Mouse (Mus musculus) embryonic facial prominence, embryonic 15.5 days (tissue): ENCODE results near the gene Gm5741. TPM values are rescaled to one million over a fixed set of nuclear protein-coding genes. Genes with fewer than 3 reads are reported as not detected.

Experiments
- ATAC-seq: fragments of 200-750 bp; cut with Nextera tagmentation; 2 replicates; pipeline ENCODE4 v1.8.0; 2017; ENCODE audit warnings: low read depth, moderate TSS enrichment; ENCODE audit not compliant: insufficient number of reproducible peaks, low FRiP score, low TSS enrichment
- H3K27ac ChIP-seq: fragments of 300-500 bp; sonication (generic); replicated peaks from 2 replicates; pipeline ENCODE4 v1.5.1; 2015; ENCODE audit warnings: mild to moderate bottlenecking, inconsistent platforms
- H3K27me3 ChIP-seq: fragments of 300-500 bp; sonication (generic); 2 replicates; pipeline ENCODE4 v1.6.1; 2015; ENCODE audit warnings: inconsistent platforms
- H3K36me3 ChIP-seq: fragments of 300-500 bp; sonication (generic); 2 replicates; pipeline ENCODE4 v1.6.1; 2015; ENCODE audit warnings: mild to moderate bottlenecking, inconsistent platforms
- H3K4me1 ChIP-seq: fragments of 300-500 bp; sonication (generic); 2 replicates; pipeline ENCODE4 v1.6.1; 2015; ENCODE audit warnings: inconsistent platforms
- H3K4me2 ChIP-seq: fragments of 300-500 bp; sonication (generic); replicated peaks from 2 replicates; pipeline ENCODE4 v1.6.1; 2015; ENCODE audit warnings: mild to moderate bottlenecking, inconsistent platforms
- H3K4me3 ChIP-seq: fragments of 300-500 bp; sonication (generic); replicated peaks from 2 replicates; pipeline ENCODE4 v1.5.1; 2015; ENCODE audit warnings: mild to moderate bottlenecking, inconsistent platforms
- H3K9ac ChIP-seq: fragments of 300-500 bp; sonication (generic); 2 replicates; pipeline ENCODE4 v1.6.1; 2015; ENCODE audit warnings: inconsistent platforms
- H3K9me3 ChIP-seq: fragments of 300-500 bp; sonication (generic); replicated peaks from 2 replicates; pipeline ENCODE4 v1.6.1; 2016; ENCODE audit warnings: inconsistent platforms
- WGBS: fragments of 180-500 bp; shearing (Covaris S2); methylation state at CpG from one replicate; pipeline ENCODE4 v1.1.7; 2015; 5-methylcytosine and 5-hydroxymethylcytosine counted together
- polyA plus RNA-seq: library from polyadenylated mRNA; unstranded; fragments of >200 nt; fragmentation: Nextera tagmentation; extraction: Ambion mirVana; gene quantifications from 2 replicates; pipeline ENCODE4 v1.2.1, GENCODE M21; 2015

Gm5741 gene
- polyA plus RNA-seq, 1 experiment from 2014 or later, result 0.65 TPM

DNA sequence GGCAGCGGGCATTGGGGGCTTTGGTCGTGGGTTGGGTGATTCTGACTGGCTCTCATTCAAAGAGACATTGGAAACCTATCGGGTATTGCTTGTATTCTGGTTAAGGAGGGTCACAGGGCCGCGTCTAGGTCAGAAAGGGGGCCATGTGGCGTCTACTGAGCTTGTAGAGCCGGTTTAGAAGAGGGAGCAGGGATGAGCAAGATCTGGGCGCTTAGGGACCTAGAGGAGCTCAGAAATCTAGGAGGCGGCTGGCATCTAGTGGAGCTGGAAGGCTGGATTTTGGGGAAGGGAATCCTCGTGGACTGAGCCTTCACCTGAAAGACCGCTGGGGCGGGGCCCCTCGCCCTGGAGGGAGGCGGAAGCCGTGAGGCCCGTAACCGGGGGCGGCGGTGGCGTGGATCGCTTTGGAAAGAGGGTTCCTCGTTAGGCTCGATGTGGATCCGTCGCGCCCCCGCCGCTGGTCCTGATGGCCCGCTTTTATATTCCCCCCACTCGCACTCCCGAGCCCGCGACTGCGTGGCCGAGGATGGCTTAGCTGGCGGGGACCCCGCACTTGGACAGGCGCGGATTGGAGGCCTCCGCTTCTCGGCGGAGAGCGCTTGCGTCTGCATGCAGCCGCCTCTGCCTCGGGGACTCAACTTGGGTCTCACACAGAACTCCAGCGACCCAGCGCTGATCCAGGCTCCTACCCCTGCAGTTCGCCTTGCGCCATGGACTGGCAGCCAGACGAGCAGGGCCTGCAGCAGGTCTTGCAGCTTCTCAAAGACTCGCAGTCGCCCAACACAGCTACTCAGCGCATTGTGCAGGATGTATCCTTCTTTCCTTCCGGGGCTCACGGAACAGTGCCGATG, 29.9 kb downstream of the Gm5741 start:
- peak overlapping the region; percentile 82 for H3K4me3 ChIP-seq
- under 1% methylated on average over 57 of the region's 57 CpGs for WGBS
- H3K27me3 ChIP-seq, result no peaks in the 10 kb centered on the region
- peak overlapping the region; percentile 100 for H3K27ac ChIP-seq
- H3K4me2 ChIP-seq, result peak overlapping the region; percentile 87
- no peak for ATAC-seq
- H3K4me1 ChIP-seq, result peaks cover 29% of the 10 kb centered on the region
- H3K9ac ChIP-seq, result peak overlapping the region; percentile 89
- peaks cover 31% of the 10 kb centered on the region for H3K36me3 ChIP-seq
- H3K9me3 ChIP-seq, result no peaks in the 10 kb centered on the region

GRCm38 (mm10) chr8:85037366-85037680, 30.5 kb downstream of the Gm5741 start:
- Histone ChIP-seq H3K4me3 (peak overlapping the region; percentile 82), H3K9ac (peak overlapping the region; percentile 89), H3K4me1 (peaks cover 29% of the 10 kb centered on the region), H3K4me2 (peak overlapping the region; percentile 87), H3K9me3 (no peaks in the 10 kb centered on the region), H3K27me3 (no peaks in the 10 kb centered on the region), H3K36me3 (peaks cover 35% of the 10 kb centered on the region), H3K27ac (peak overlapping the region; percentile 100)
- 1% methylated on average over 14 of the region's 14 CpGs for WGBS
- ATAC-seq, result peak; percentile 68

GRCm38 (mm10) chr8:85036718-85037365, 30.9 kb downstream of the Gm5741 start, which contains the start of gene Tnpo2:
Gene Tnpo2, plus strand, starts transcription at chr8:85036915.
- Histone ChIP-seq H3K9ac (peak within 1 kb of the TSS; percentile 89), H3K4me2 (peak within 1 kb of the TSS; percentile 87), H3K4me1 (peaks cover 29% of the 10 kb centered on the region), H3K9me3 (no peaks in the 10 kb centered on the region), H3K36me3 (peaks cover 37% of the 10 kb centered on the region), H3K4me3 (peak within 1 kb of the TSS; percentile 82), H3K27ac (peak within 1 kb of the TSS; percentile 100), H3K27me3 (no peaks in the 10 kb centered on the region)
- WGBS, result under 1% methylated on average over 58 of the region's 59 CpGs
- peak; percentile 92 for ATAC-seq

DNA sequence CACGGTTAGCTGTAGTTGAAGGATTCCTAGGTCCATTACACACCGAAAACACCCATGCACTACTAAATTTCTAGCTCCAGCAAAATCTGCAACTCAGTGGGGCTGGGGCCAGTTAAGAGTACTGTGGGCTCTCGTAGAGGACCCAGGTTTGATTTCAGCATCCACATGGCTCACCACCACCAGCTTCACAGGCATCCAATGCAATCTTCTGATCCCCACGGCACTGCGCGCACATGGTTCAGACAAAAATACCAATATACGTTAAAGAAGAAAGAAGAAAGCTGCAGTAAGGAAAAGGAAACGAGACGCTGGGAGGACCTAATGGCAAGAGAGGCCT, 31.4 kb downstream of the Gm5741 start:
- H3K36me3 ChIP-seq, result peaks cover 37% of the 10 kb centered on the region
- H3K27me3 ChIP-seq, result no peaks in the 10 kb centered on the region
- ATAC-seq, result peak; percentile 9; the same call in 1 of the 2 replicates
- H3K4me3 ChIP-seq, result peak overlapping the region; percentile 82
- peak overlapping the region; percentile 66 for H3K9ac ChIP-seq
- WGBS, result under 1% methylated on average over 9 of the region's 9 CpGs
- peak overlapping the region; percentile 100 for H3K27ac ChIP-seq
- peaks cover 28% of the 10 kb centered on the region for H3K4me1 ChIP-seq
- H3K4me2 ChIP-seq, result peak overlapping the region; percentile 87
- no peaks in the 10 kb centered on the region for H3K9me3 ChIP-seq

DNA sequence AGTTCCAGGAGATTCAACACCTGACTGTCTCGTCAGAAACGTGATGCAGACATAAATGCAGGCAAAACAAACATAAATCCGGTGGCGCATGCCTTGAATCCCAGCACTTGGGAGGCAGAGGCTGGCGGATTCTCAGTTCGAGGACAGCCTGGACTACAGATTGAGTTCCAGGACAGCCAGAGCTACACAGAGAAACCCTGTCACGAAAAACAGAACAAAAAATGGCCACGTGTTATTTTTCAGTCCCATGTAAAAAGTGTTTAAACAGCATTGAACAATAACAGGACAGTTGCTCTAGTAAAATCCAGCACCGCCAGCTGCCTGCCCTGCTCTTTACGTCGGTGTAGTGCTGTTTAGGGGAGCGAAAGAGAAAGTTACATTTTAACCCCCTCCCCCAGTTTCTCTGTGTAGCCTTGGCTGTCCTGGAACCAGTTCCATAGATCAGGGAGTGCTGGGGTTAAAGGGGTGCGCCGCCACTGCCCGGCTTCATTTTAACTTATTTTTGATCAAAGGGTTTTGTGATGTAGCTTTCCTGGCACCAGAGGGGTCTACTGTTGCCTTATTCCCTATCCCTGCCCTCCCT, 32.0 kb downstream of the Gm5741 start:
- H3K27me3 ChIP-seq, result no peaks in the 10 kb centered on the region
- under 1% methylated on average over 15 of the region's 15 CpGs for WGBS
- 0 out of 2 replicates have a peak, but pooled peaks have one; percentile 2 for ATAC-seq
- no peaks in the 10 kb centered on the region for H3K9me3 ChIP-seq
- H3K4me1 ChIP-seq, result peaks cover 26% of the 10 kb centered on the region
- H3K9ac ChIP-seq, result peak overlapping the region; percentile 66
- H3K4me3 ChIP-seq, result peak overlapping the region; percentile 82
- H3K4me2 ChIP-seq, result peak overlapping the region; percentile 87
- peaks cover 36% of the 10 kb centered on the region for H3K36me3 ChIP-seq
- H3K27ac ChIP-seq, result peak overlapping the region; percentile 100

GRCm38 (mm10) chr8:85035165-85035727, 32.5 kb downstream of the Gm5741 start:
- ATAC-seq, result no peak

DNA sequence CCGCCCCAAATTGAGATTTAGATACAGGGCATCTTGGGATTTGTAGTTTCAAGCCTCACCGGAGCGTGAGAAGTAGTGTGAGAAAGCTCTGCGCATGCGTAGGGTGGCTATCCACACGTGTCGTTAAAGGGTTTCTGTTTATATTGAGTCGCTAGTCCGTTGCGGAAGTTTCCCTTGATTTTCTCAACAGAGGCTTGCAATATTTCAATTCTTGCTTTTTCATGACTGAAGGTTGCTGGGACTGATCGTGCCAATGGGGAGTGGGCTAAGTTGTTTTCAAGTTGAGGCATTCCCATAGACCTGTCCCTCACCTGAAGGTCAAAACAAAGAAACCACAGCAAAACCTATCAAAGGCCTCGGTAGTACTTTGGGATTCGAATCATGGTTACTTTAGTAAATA, 33.0 kb downstream of the Gm5741 start:
- H3K9ac ChIP-seq, result 0 out of 2 replicates have a peak overlapping the region, but pooled peaks have one; percentile 66
- peaks cover 39% of the 10 kb centered on the region for H3K36me3 ChIP-seq
- H3K4me3 ChIP-seq, result peak overlapping the region; percentile 82
- peak overlapping the region; percentile 100 for H3K27ac ChIP-seq
- peaks cover 26% of the 10 kb centered on the region for H3K4me1 ChIP-seq
- ATAC-seq, result no peak
- H3K9me3 ChIP-seq, result no peaks in the 10 kb centered on the region
- WGBS, result 3% methylated on average over 13 of the region's 13 CpGs
- H3K27me3 ChIP-seq, result no peaks in the 10 kb centered on the region
- H3K4me2 ChIP-seq, result peak overlapping the region; percentile 87

More at GRCm38 (mm10) chr8:85035165-85035727, 32.5 kb downstream of the Gm5741 start:
- WGBS, result 4% methylated on average over 12 of the region's 12 CpGs
- Histone ChIP-seq H3K9ac (peak overlapping the region; percentile 66), H3K27ac (peak overlapping the region; percentile 100), H3K36me3 (peaks cover 35% of the 10 kb centered on the region), H3K4me1 (peaks cover 26% of the 10 kb centered on the region), H3K27me3 (no peaks in the 10 kb centered on the region), H3K9me3 (no peaks in the 10 kb centered on the region), H3K4me3 (peak overlapping the region; percentile 82), H3K4me2 (peak overlapping the region; percentile 87)

GRCm38 (mm10) chr8:85033867-85034266, 33.9 kb downstream of the Gm5741 start:
- Histone ChIP-seq H3K4me2 (no peak overlapping the region), H3K9me3 (no peaks in the 10 kb centered on the region), H3K4me1 (peaks cover 27% of the 10 kb centered on the region), H3K27me3 (no peaks in the 10 kb centered on the region), H3K36me3 (peaks cover 46% of the 10 kb centered on the region), H3K4me3 (no peak overlapping the region), H3K27ac (0 out of 2 replicates have a peak overlapping the region, but pooled peaks have one; percentile 28), H3K9ac (no peak overlapping the region)
- no peak for ATAC-seq
- WGBS, result 52% methylated on average over 1 of the region's 1 CpGs

- Histone ChIP-seq H3K4me3 (no peak overlapping the region), H3K27me3 (no peaks in the 10 kb centered on the region), H3K27ac (no peak overlapping the region), H3K9me3 (no peaks in the 10 kb centered on the region), H3K9ac (no peak overlapping the region), H3K4me2 (no peak overlapping the region), H3K4me1 (peaks cover 29% of the 10 kb centered on the region), H3K36me3 (peaks cover 46% of the 10 kb centered on the region)
- 80% methylated on average over 4 of the region's 4 CpGs for WGBS
- ATAC-seq, result no peak
These were observed 35.0 kb downstream of the Gm5741 start for GRCm38 (mm10) chr8:85032622-85033311.

DNA sequence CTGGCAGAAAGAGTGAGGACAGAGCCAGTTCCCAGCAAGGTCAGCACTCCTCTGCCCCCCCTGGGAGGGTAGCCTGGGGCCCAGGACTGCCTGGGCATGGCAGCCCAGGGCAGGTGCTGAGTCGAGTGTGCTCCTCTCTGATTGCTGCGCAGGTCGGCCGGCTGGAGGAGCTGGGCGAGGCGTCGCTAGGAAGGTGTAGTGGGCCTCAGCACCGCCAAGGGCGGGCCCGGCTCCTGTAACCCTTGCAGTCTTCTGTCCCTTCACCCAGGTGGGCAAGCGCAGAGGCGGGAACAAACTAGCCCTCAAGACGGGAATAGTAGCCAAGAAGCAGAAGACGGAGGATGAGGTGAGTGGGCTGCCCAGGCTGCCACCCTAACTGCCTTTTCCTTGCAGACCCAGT, 38.5 kb downstream of the Gm5741 start:
- ATAC-seq, result no peak
- Histone ChIP-seq H3K4me2 (no peak overlapping the region), H3K27ac (no peak overlapping the region), H3K4me3 (peak overlapping the region; percentile 98; the same call in 1 of the 2 replicates), H3K9ac (no peak overlapping the region), H3K27me3 (no peaks in the 10 kb centered on the region), H3K36me3 (peaks cover 46% of the 10 kb centered on the region), H3K9me3 (no peaks in the 10 kb centered on the region), H3K4me1 (peaks cover 31% of the 10 kb centered on the region)
- 85% methylated on average over 14 of the region's 14 CpGs for WGBS
